Mouse (Mus musculus): Measurements from ENCODE around the gene Eif4a1. TPM values are rescaled to one million over a fixed set of nuclear protein-coding genes. Genes with fewer than 3 reads are reported as not detected.
A peak's percentile ranks its signal among the peaks of the same experiment; 100 is the strongest.

Gene Eif4a1
- polyA plus RNA-seq, 1 experiment from 2014 or later: 781 TPM

DNA sequence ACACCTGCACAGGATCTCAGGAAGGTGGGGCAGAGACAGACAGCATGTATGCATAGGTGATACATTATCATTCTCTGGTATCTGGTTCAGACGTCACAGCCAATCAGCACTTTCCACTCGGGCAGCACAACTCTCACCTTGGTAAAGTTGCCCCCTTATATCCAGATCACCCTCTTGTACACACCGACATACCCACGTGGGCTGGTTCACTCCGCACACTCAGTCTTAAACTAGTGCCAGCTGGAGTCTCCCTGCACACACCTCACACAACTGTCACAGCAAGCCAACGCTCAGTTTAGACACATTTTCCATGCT, 22.8 kb upstream of the Eif4a1 start:
- H3K27me3 ChIP-seq (ENCODE audit: control insufficient read depth, insufficient read depth, low read length): 0 out of 2 replicates have a peak, but pooled peaks cover 3% of the 10 kb centered on the region
- H3K9me3 ChIP-seq (ENCODE audit: control insufficient read depth, low read length): no peaks in the 10 kb centered on the region
- no peak for ATAC-seq (ENCODE audit: insufficient read depth, low FRiP score, low TSS enrichment)
- no peak for DNase-seq (ENCODE audit: low spot score)
- WGBS: 35% methylated on average over 6 of the region's 6 CpGs
- H3K9ac ChIP-seq (ENCODE audit: low read length): no peak overlapping the region
- no peak overlapping the region for H3K27ac ChIP-seq (ENCODE audit: low read depth, low read length)
- no peaks in the 10 kb centered on the region for H3K36me3 ChIP-seq (ENCODE audit: control insufficient read depth, insufficient read depth, low read length)
- peak overlapping the region; percentile 43; the same call in 1 of the 2 replicates for H3K4me3 ChIP-seq (ENCODE audit: low read depth, low read length)
- peak overlapping the region; percentile 84 for H3K4me2 ChIP-seq (ENCODE audit: low read depth)
- peaks cover 9% of the 10 kb centered on the region; the same call in 1 of the 2 replicates for H3K4me1 ChIP-seq (ENCODE audit: control insufficient read depth, insufficient read depth, low read length)

GRCm38 (mm10) chr11:69693421-69693965, 21.3 kb upstream of the Eif4a1 start:
- Histone ChIP-seq H3K27me3 (ENCODE audit: control insufficient read depth, insufficient read depth, low read length) (0 out of 2 replicates have a peak, but pooled peaks cover 3% of the 10 kb centered on the region), H3K9me3 (ENCODE audit: control insufficient read depth, low read length) (no peaks in the 10 kb centered on the region), H3K27ac (ENCODE audit: low read depth, low read length) (no peak overlapping the region), H3K4me1 (ENCODE audit: control insufficient read depth, insufficient read depth, low read length) (peaks cover 9% of the 10 kb centered on the region; the same call in 1 of the 2 replicates), H3K36me3 (ENCODE audit: control insufficient read depth, insufficient read depth, low read length) (no peaks in the 10 kb centered on the region), H3K9ac (ENCODE audit: low read length) (no peak overlapping the region; the same call in 1 of the 2 replicates), H3K4me3 (ENCODE audit: low read depth, low read length) (no peak overlapping the region), H3K4me2 (ENCODE audit: low read depth) (no peak overlapping the region)
- ATAC-seq (ENCODE audit: insufficient read depth, low FRiP score, low TSS enrichment) (no peak), DNase-seq (ENCODE audit: low spot score) (no peak)
- 63% methylated on average over 11 of the region's 11 CpGs for WGBS

GRCm38 (mm10) chr11:69692863-69693262, 20.6 kb upstream of the Eif4a1 start:
- H3K9me3 ChIP-seq (ENCODE audit: control insufficient read depth, low read length): no peaks in the 10 kb centered on the region

DNA sequence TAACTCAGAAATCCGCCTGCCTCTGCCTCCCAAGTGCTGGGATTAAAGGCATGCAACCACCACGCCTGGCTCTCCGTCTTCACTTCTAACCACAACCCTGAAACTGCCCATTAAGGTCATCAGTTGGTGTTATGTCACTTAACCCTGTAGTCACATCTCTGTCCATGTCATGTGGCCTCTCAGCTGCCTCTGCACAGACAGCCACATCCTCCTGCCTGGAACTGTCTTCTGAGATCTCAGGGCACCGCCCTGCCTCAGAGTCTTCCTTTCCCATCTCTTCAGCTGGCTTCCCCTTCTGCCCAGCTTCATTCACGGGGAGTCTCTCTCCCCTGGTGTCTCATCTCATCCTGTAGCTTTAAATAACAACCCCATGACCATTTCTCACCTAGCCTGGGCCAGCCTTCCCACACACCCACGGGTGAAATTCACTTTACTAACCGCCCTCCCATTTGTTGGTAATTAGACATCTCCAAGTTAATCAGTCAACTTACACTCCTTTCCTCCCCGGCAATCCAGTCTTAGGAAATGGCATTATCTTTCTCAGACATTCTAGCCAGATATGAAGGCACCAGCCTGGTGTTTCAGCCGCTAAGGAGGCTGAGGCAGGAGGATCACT, 20.1 kb upstream of the Eif4a1 start:
- 81% methylated on average over 9 of the region's 9 CpGs for WGBS
- H3K27ac ChIP-seq (ENCODE audit: low read depth, low read length): no peak overlapping the region
- ATAC-seq (ENCODE audit: insufficient read depth, low FRiP score, low TSS enrichment) (no peak), DNase-seq (ENCODE audit: low spot score) (no peak)
- no peaks in the 10 kb centered on the region for H3K9me3 ChIP-seq (ENCODE audit: control insufficient read depth, low read length)
- H3K9ac ChIP-seq (ENCODE audit: low read length): no peak overlapping the region
- H3K4me1 ChIP-seq (ENCODE audit: control insufficient read depth, insufficient read depth, low read length): peaks cover 9% of the 10 kb centered on the region; the same call in 1 of the 2 replicates
- H3K4me3 ChIP-seq (ENCODE audit: low read depth, low read length): no peak overlapping the region
- no peaks in the 10 kb centered on the region for H3K36me3 ChIP-seq (ENCODE audit: control insufficient read depth, insufficient read depth, low read length)
- H3K27me3 ChIP-seq (ENCODE audit: control insufficient read depth, insufficient read depth, low read length): 0 out of 2 replicates have a peak, but pooled peaks cover 3% of the 10 kb centered on the region
- no peak overlapping the region for H3K4me2 ChIP-seq (ENCODE audit: low read depth)

More at GRCm38 (mm10) chr11:69692863-69693262, 20.6 kb upstream of the Eif4a1 start:
- Histone ChIP-seq H3K4me3 (ENCODE audit: low read depth, low read length) (no peak overlapping the region), H3K36me3 (ENCODE audit: control insufficient read depth, insufficient read depth, low read length) (no peaks in the 10 kb centered on the region), H3K4me1 (ENCODE audit: control insufficient read depth, insufficient read depth, low read length) (peaks cover 9% of the 10 kb centered on the region; the same call in 1 of the 2 replicates), H3K27ac (ENCODE audit: low read depth, low read length) (no peak overlapping the region), H3K27me3 (ENCODE audit: control insufficient read depth, insufficient read depth, low read length) (0 out of 2 replicates have a peak, but pooled peaks cover 3% of the 10 kb centered on the region), H3K9ac (ENCODE audit: low read length) (no peak overlapping the region), H3K4me2 (ENCODE audit: low read depth) (no peak overlapping the region)
- 85% methylated on average over 6 of the region's 6 CpGs for WGBS
- DNase-seq (ENCODE audit: low spot score) (no peak), ATAC-seq (ENCODE audit: insufficient read depth, low FRiP score, low TSS enrichment) (no peak)

- 100% methylated on average over 1 of the region's 1 CpGs for WGBS
- ATAC-seq (ENCODE audit: insufficient read depth, low FRiP score, low TSS enrichment): no peak
- H3K27ac ChIP-seq (ENCODE audit: low read depth, low read length): no peak overlapping the region
Measured at GRCm38 (mm10) chr11:69689891-69690290, 17.7 kb upstream of the Eif4a1 start.

DNA sequence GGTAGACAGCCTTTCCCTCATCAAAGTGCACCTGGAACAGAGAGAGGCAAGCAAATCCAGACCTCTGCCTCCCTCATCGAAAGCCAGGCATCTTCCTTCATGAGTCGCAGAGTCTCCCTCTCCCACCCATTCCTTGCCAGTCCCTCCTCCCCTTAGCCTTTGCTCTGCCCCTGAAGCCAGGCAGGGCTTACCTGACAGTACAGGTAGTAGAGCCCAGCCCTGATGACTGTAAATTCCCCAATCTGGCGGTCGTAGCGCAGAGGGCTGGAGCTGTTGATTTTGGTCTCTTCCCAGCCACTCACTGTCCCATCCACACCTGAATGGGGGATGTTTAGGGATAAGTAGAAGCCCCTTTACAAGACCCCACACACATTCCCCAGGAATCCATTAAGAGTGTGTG, 14.8 kb upstream of the Eif4a1 start:
- H3K9ac ChIP-seq (ENCODE audit: low read length): no peak overlapping the region
- ATAC-seq (ENCODE audit: insufficient read depth, low FRiP score, low TSS enrichment): no peak
- no peaks in the 10 kb centered on the region for H3K36me3 ChIP-seq (ENCODE audit: control insufficient read depth, insufficient read depth, low read length)
- no peak for DNase-seq (ENCODE audit: low spot score)
- WGBS: 72% methylated on average over 5 of the region's 5 CpGs
- no peaks in the 10 kb centered on the region for H3K27me3 ChIP-seq (ENCODE audit: control insufficient read depth, insufficient read depth, low read length)
- H3K4me1 ChIP-seq (ENCODE audit: control insufficient read depth, insufficient read depth, low read length): 0 out of 2 replicates have a peak, but pooled peaks cover 2% of the 10 kb centered on the region
- H3K4me2 ChIP-seq (ENCODE audit: low read depth): no peak overlapping the region
- no peaks in the 10 kb centered on the region for H3K9me3 ChIP-seq (ENCODE audit: control insufficient read depth, low read length)
- H3K27ac ChIP-seq (ENCODE audit: low read depth, low read length): no peak overlapping the region
- H3K4me3 ChIP-seq (ENCODE audit: low read depth, low read length): no peak overlapping the region

More at GRCm38 (mm10) chr11:69689891-69690290, 17.7 kb upstream of the Eif4a1 start:
- H3K9me3 ChIP-seq (ENCODE audit: control insufficient read depth, low read length): no peaks in the 10 kb centered on the region
- 0 out of 2 replicates have a peak, but pooled peaks cover 1% of the 10 kb centered on the region for H3K27me3 ChIP-seq (ENCODE audit: control insufficient read depth, insufficient read depth, low read length)
- no peak for DNase-seq (ENCODE audit: low spot score)
- H3K4me1 ChIP-seq (ENCODE audit: control insufficient read depth, insufficient read depth, low read length): no peaks in the 10 kb centered on the region
- H3K9ac ChIP-seq (ENCODE audit: low read length): no peak overlapping the region
- H3K4me2 ChIP-seq (ENCODE audit: low read depth): no peak overlapping the region
- H3K4me3 ChIP-seq (ENCODE audit: low read depth, low read length): no peak overlapping the region
- H3K36me3 ChIP-seq (ENCODE audit: control insufficient read depth, insufficient read depth, low read length): no peaks in the 10 kb centered on the region

- Histone ChIP-seq H3K4me3 (ENCODE audit: low read depth, low read length) (no peak overlapping the region), H3K4me2 (ENCODE audit: low read depth) (no peak overlapping the region), H3K27me3 (ENCODE audit: control insufficient read depth, insufficient read depth, low read length) (no peaks in the 10 kb centered on the region), H3K9me3 (ENCODE audit: control insufficient read depth, low read length) (no peaks in the 10 kb centered on the region), H3K4me1 (ENCODE audit: control insufficient read depth, insufficient read depth, low read length) (0 out of 2 replicates have a peak, but pooled peaks cover 2% of the 10 kb centered on the region), H3K27ac (ENCODE audit: low read depth, low read length) (no peak overlapping the region), H3K36me3 (ENCODE audit: control insufficient read depth, insufficient read depth, low read length) (no peaks in the 10 kb centered on the region), H3K9ac (ENCODE audit: low read length) (no peak overlapping the region)
- ATAC-seq (ENCODE audit: insufficient read depth, low FRiP score, low TSS enrichment): no peak
- WGBS: 23% methylated on average over 4 of the region's 4 CpGs
- no peak for DNase-seq (ENCODE audit: low spot score)
Measured at GRCm38 (mm10) chr11:69686377-69686776, 14.2 kb upstream of the Eif4a1 start.

DNA sequence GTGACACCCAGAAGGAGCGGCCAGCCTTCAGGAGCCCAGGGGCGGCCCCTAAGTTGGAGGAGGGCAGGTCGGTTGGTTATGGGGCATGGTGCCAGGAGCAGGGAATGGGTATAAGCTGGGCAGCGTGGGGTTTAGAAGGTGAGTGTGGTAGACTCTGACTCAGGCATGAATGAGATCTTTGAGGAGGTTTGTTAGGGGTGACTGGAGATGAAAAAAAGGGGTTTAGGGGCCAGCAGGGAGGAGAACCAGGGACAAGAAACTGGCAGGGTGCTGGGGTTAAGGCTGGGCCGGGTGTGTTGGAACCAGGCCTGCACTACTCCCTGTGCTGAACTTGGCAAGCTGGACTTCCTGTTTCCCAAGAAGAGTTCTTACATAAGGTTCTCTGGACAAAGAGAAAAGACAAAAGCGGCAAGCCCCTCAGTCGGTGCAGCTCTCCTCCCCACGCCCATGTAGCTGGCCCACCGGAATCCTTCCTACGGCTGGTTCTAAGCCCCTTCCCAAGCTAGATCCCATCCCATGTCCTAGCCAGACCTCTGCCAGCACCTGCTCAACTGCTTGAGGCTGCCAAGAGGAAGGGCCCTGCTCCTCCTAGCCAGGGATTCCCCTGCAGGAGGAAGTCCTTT, 13.4 kb upstream of the Eif4a1 start, which contains the start of gene Tnfsf13:
Gene Tnfsf13, minus strand, starts transcription at position 259 of the 623 bp plus-strand sequence.
- no peak for DNase-seq (ENCODE audit: low spot score)
- 86% methylated on average over 10 of the region's 10 CpGs for WGBS
- peaks cover 7% of the 10 kb centered on the region for H3K4me1 ChIP-seq (ENCODE audit: control insufficient read depth, insufficient read depth, low read length)
- no peak within 1 kb of the TSS for H3K27ac ChIP-seq (ENCODE audit: low read depth, low read length)
- H3K4me3 ChIP-seq (ENCODE audit: low read depth, low read length): no peak within 1 kb of the TSS
- no peak for ATAC-seq (ENCODE audit: insufficient read depth, low FRiP score, low TSS enrichment)
- H3K4me2 ChIP-seq (ENCODE audit: low read depth): no peak within 1 kb of the TSS
- no peaks in the 10 kb centered on the region for H3K27me3 ChIP-seq (ENCODE audit: control insufficient read depth, insufficient read depth, low read length)
- H3K36me3 ChIP-seq (ENCODE audit: control insufficient read depth, insufficient read depth, low read length): no peaks in the 10 kb centered on the region
- H3K9ac ChIP-seq (ENCODE audit: low read length): no peak within 1 kb of the TSS
- H3K9me3 ChIP-seq (ENCODE audit: control insufficient read depth, low read length): no peaks in the 10 kb centered on the region

Data from neural tube, embryonic 11.5 days (tissue).